Mouse (Mus musculus) lung, adult 2 months (tissue): Measurements from ENCODE around the gene Arhgap31.

Source experiments
- CTCF ChIP-seq: fragments of 200-500 bp; IDR thresholded peaks from 2 replicates; pipeline ENCODE4 v1.5.1; 2011; ENCODE audit warnings: mild to moderate bottlenecking, low read length, control low read depth; ENCODE audit not compliant: insufficient read depth
- POLR2A ChIP-seq: fragments of 200-500 bp; IDR thresholded peaks from 2 replicates; pipeline ENCODE4 v1.6.1; 2011; ENCODE audit warnings: low read depth, mild to moderate bottlenecking, control low read depth, low read length, borderline replicate concordance; ENCODE audit errors: extremely low read depth

- TF ChIP-seq POLR2A (no peak), CTCF (no peak)
Measured at GRCm38 (mm10) chr16:38689786-38690185, 23.3 kb downstream of the Arhgap31 start.
